Mouse (Mus musculus) heart, adult 18-20 months (tissue): ENCODE measurements at regions not wholly inside any gene's neighbourhood (a gene's known extent, or its start where the extent isn't known, plus 50 kb on each side); places are given as distances from the start of the nearest gene placed in this dataset.
"Not testable (repeated sequence)": the region's sequence is repeated elsewhere in the genome, so short reads cannot be mapped to it uniquely, and the experiment has no call there.

ENCODE experiments used
- DNase-seq, 2 experiments: peaks; one replicate each; pipeline ENCODE4 v3.0.0; 2021 to 2022; ENCODE audit warnings: mixed read lengths in 1 of 2

DNA sequence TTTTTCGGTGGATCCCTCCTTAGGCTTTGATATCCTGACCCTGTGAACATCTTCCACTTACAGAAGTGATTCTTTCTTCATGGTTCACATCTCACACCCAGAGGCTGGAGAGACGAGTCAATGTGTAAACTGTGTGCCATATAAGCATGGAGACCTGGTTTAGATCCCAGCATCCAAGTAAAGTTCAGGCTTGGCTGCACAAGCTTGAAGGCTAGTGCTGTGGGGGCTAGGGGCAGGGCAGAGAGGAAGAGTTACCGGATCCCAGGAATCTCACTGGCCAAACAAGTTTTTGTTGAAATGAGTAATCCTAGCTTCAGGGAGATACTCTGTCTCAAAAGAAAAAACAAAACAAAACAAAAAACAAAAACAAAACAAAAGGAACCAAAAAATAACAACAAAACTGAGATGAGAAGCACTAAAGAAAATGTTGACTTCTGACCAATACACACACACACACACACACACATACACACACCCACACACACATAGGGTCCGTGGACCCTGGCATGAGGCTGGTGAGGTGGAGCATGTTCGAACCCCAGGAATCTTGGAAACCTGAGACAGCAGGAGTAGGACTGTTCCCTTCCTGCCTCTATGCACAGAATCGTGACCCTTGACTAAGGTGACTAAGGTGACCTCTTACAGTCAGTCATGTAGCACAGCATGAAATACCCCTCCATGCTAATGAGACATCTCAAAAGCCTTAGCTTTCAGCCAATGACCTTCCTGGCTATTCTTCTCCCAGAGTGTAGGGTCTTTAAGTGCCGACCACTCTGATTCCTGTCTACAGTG is 55.2 kb downstream of the Gm12728 start:
- DNase-seq, result no peak

DNA sequence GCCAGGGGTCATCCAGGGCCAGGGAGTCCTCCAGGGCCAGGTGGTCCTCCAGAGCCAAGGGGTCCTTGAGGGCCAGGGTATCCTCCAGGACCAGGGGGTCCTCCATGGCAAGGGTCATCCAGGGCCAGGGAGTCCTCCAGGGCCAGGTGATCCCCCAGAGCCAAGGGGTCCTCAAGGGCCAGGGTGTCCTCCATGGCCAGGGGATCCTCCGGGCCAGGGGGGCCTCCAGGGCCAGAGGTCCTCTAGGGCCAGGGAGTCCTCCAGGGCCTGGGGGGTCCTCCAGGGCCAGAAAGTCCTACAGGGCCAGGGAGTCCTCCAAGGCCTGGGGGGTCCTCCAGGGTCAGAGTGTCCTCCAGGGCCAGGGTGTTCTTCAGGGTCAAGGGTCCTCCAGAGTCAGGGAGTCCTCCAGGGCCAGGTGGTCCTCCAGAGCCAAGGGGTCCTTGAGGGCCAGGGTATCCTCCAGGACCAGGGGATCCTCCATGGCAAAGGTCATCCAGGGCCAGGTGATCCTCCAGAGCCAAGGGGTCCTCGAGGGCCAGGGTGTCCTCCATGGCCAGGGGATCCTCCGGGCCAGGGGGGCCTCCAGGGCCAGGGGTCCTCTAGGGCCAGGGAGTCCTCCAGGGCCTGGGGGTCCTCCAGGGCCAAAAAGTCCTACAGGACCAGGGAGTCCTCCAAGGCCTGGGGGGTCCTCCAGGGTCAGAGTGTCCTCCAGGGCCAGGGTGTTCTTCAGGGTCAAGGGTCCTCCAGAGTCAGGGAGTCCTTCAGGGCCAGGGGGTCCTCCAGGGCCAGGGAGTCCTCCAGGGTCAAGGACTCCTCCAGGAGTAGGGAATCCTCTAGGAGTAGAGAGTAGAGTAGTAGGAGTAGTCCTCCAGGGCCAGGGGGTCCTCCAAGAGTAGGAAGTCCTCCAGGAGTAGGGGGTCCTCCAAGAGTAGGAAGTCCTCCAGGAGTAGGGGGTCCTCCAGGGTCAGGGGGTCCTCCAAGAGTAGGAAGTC is 56.6 kb downstream of the Gm12728 start:
- not testable (repeated sequence) for DNase-seq

DNA sequence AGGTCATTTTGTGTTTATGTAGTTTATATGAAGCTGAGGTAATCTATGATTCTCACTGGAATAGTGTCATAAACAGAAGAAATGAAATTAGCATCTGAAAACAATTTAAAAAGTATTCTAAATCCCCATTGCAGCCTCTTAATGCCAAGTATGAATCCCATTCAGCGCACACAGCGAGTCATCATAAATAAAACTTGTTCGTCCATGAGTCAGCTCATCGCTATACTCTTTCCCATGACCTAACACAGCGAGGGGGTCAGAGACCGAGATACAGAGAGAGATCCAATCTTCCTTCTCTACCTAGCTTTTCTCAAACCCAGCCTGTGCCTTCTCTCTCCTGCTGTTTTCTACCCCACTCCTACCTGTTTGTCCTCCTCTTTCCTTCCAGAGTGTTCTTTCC is 63.4 kb downstream of the Gm12728 start:
- no peak for DNase-seq

DNA sequence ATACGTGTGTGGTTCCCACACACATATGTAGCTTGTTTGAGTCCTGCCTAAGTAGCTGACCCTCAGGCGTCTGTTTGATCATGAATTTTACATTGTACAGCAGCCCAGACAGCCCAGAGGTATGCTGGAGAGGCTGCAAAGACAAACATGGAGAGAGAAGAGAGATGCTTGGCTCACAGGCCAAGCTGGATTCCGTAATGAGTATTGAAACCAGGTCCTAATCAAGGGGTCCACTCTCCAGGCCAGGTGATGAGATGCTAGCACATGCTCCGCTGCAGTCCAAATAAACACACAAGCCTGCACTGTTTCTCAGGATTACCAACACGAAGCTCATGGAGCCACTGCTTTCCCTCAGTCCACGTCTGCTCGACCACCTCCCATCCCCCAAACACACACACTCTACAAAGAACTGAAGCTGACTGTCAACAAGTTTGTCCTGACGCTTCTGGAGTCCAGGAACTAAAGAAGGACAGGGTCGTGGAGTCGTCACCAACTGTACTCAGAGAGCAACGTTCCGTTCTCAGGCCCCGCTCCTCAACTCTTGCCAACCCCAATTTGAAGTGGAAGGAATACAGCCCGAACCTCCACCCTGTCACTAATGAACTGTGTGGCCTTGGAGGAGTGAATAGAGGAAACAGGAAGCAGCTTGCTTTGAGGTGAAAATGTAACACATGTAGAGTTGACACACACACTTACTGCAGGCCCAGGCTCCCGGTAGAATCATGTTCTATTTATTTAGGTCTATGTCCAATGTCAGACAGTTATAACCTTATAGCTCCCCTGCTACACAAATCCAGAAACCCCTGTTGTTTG is 69.6 kb downstream of the Gm12728 start:
- peak in 1 of 2 experiments; percentile 15 for DNase-seq

DNA sequence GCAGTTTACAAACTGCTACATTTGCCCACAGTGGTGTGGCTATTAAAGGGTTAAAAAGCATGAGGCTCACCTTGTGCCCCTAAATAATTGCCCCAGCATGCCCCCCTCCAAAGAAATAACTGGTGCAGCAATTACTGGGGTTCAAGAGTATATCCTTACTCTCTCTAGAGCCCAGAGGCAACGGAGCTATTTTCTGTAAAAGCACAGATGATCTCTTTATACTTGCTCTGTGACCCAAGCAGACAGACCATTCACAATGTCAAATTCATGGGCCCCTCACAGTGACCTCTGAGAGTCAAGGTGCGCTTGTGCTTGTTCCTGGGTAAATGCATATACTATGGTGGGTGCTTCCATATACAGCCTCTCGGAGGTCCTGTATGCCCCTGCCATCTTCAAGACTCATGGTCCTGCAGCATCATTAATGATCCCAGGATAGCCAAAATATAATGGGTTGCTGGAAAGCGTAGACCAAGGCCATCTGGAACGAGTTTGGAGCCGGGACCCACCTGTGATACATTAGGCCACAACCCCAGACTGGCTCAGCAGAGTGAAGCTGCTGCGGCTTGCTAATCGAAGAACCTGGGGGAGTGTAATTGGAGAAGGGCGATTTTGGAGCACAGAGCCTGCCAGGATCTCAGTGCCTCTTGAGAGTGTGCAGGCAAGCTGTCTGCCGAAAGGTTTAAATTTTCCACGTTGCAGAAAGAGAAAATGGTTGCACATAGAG is 71.4 kb downstream of the Gm12728 start:
- no peak for DNase-seq

DNA sequence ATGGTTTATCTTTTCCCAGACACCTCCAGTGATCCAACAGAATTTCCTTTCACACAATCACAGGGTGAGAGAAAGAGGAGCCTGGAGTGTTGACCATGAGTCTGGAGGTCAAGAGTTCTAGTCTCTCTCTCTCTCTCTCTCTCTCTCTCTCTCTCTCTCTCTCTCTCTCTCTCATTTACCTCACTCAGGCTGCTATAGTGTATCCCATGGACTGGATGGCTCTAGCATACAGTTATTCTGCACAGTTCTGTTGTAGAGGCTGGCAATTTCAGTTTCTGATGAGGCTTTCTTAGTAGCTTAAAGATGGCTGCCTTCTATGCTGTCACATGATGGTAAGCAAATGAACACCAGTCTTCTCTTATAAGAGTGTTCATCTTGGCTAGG is 72.0 kb downstream of the Gm12728 start:
- no peak for DNase-seq

DNA sequence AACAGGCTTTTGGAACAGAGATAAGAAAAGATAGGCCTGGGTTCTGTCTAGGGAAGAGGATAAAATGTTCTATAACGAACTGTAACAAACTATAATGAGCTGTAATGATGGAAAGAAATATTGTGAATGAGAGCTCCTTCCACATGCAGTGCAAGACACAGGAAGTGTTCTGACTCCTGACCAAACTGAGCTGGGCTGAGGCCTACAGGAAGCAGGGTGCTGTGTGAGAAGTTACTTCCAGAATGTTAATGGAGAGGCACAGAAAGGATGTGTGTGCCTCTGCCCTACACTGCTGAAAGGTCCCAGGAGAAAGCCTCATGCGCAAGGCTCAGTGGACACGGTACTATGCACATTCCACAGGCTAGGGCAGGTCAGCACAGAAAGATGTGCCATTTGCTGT is 80.8 kb downstream of the Gm12728 start:
- DNase-seq, result no peak

DNA sequence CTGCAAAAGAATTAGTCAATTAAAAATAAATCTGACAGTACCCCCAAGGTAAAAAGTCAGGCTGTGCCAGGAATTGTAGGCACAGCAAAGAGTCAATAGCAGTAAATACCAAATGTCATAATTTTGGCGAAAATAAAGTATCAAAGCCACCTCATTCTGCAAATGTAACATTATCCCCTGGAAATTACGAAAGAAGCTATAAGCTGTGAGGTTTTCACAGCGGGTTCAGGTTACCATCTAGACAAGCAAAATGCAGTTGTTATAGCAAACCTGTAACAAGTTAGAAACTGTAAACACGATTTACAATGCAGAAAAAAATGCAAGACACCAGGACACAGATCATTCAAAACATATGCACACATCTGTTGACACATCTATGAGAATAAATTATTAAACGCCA is 87.6 kb downstream of the Gm12728 start:
- no peak for DNase-seq

DNA sequence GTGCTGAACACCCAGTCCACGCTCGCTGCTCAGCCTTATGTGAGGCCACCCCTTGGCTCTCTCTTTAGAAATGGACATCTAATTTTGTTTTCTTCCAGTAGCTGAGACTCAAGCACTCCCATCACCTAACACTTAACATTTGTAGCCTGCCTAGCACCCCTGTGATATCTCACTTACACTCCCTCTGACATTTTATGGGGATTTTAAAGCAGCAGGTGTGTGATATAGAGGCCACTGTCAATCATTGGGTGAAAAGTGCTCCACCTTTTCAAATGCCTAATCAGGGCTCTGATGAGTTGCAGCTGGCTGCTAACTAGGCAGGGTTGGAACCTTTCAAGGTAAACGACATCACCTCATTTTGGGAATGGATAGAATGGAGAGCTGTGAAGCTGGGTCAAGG is 90.2 kb downstream of the Gm12728 start:
- no peak for DNase-seq

DNA sequence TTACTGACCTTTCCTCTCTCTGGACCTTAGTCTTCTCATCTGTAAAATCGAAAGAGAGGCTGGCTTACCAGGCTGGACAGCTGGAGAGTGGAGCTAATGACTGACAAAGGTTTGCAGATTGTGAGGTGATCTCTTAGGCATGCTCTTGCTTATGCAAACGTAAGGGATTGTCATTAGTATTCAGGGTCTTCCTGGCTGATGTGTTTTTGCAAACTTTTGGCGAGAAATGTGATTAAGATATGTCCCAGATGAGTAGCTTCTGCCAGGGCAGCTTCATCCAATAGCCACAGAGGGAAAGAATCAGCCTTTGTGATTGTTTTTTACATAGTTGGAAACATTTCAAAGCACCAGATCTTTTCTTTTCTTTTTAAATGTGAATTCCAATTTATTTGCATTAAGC is 95.1 kb downstream of the Gm12728 start:
- DNase-seq, result no peak

DNA sequence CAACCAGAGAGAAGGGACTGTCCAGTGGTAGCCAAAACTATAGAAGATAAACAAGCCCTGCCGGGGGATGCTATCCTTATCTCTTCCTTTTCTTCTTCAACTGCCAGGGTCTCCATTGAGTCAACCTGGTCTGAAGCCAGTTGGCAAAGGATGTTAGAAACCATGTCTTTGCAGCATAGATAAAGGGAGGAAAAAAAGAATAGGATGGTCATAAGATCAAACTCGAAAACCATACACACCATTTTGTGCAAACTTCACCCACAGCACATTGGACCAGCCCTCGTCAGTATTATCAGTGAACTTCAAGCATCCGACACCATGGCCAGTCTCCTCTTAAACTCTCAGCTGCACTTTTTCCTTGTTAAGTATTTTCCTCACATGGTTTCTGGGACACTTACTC is 101.8 kb downstream of the Gm12728 start:
- DNase-seq, result no peak

DNA sequence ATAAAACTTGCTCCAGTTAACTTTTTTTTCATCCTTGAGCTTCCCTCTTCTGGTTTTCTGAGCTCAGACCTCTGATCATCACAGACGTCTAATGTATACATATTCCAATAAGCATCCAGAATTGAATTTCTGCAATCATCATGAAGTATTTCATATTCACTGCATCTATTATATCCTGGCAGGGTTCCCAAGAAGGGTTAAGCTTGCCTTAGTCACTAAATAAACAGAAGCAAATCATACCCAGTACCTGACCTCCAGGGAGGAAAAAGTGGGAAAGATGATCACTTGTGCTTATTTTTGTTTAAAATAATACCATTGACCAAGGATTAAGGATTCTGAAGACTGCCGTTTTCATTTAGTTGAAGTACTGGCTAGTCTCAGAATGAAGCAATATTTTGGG is 102.4 kb downstream of the Gm12728 start:
- DNase-seq, result no peak

DNA sequence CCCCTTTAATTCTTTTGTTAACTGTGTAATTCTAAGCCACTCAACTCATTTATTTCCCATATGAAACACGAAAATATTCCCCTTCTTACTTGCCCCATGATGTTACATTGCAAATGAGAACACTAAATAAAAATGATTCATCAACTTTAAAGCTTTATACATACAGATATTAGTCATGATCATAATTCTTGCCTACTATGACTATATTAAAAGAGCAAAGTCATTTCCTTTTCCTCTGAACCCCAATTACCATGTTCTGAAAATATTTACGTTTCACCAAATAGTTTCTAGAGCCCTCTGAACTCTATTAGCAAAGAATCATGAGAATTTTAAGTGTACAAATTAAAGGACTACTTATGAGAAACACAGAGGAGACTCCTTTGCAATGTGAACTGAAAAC is 105.4 kb downstream of the Gm12728 start:
- no peak for DNase-seq

DNA sequence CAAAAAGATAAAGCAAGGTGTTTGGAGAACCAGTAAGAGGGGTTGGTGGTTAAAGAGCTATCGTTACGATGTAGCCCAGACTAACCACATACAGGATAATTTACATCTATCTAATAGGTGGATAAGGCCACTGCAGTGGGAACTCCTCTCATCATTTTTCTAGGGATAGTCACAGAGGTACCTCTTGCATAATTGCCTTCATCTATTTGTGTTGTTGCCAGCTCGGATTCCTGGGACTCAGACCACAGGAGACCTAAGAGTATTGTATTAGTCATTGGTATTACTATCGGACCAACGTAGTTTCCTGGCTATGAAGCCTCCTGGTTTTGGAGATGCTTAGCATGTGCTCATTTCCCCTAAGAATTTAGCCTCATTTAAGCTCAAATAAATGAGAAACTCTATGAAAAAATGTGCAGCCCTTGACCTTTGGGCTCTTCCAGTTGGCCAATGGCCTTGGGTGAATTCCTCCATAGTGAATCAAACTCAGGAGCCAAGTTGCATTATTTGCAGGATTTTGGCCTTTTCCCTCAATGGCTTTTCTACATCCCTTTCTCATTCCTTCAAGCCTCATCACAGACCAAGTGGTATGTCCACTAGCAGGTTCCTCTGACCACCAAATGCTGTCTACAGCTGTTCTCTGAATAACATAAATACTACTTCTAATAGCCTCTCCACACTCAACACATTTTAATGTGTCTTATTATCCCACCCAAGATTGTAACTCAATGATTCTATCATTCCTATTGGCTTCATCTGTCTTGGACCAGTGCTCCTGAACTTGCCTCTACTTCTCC is 108.6 kb downstream of the Gm12728 start:
- DNase-seq, result peak; percentile 10 to 33

DNA sequence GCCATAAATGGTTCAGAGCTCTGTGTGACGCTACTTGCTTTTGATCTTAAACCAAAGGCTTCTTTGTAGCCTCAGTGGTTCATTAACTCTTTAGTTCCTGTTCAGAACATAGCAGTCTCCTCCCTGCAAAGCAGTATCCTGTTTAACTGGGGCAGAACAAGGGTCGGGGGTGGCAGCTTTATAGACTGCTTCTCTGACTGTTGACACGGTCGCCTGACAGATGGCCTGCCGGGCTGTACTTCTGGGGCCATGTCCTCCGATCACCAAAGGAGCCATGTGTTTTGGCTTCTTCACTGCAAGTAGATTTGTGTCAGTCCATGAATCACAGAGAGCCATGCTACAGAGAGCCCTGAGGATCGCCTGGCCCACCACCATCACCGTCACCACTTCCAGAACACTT is 115.2 kb downstream of the Gm12728 start:
- DNase-seq, result no peak

DNA sequence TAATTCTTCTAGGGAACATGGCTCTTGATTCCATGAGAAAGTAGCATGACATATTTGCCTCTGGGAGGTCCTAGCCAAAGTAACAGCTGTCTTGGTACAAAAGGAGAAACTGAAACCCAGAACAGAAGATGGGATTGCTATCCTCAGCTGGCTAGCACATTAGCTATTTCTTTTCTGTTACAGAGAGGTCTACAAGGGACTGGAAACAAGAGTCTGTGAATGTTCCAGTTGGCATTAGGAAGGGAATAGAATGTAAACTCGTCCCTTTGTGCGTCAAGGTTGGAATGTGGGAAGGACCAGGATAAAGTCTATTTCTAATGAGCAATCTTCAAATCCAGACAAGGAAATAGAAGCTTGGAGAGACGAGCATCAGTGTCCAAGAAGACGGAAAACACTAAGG is 116.7 kb downstream of the Gm12728 start:
- DNase-seq, result peak; percentile 29 to 48

DNA sequence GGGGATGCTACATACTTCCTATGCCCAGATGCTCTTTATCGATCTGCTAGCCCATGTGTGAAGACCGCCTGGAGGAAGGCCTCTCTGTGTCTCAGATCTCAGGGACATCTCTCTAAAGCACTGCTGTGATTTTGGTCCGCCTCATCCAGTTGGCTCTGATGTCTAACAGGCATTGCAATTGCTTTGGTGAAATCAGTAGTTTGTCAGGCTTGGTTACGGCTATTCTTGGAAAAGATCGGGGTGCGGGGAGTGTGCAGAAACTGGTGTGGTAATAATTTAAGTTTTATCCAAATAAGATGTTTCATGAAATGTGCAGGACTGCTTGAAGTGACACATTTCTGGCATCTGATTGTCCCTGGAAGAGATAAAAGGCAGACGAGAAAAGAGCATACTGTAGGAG is 117.9 kb downstream of the Gm12728 start:
- peak in 1 of 2 experiments; percentile 27 for DNase-seq

DNA sequence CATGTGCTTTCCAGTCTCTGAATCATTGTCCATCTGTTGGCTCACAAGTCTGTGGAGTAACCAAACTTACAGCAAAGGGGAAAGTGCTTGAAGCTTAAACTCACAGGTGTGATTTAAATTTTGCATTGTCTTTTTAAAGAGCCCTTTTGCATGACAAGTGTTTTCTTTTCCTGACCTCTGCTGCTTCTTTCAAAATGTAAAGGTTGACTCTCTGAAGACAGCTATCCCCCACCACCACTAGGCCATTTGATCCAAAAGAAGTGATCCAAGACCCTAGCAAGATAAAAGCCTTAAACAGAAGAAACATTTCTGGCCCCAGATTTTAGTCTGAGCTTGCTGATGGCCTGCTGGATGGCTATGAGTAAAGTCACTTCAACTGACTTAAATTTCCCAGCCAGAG is 118.6 kb downstream of the Gm12728 start:
- no peak for DNase-seq

DNA sequence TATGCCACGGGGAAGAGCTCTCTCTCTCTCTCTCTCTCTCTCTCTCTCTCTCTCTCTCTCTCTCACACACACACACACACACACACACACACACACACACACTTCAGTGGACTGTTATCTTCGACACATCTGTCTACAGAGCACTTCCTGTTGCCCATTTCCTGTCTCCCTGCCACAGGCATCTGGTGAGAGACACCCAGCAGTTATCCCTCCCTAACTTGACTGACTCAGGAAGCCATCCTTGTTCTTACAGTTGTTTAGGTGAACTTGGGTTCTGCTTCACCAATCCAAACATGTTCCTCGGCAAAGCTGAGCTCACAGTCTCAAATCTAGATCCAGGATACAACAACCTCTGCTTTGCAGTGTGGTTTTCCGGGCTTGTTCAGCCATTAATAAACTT is 119.6 kb downstream of the Gm12728 start:
- no peak for DNase-seq

DNA sequence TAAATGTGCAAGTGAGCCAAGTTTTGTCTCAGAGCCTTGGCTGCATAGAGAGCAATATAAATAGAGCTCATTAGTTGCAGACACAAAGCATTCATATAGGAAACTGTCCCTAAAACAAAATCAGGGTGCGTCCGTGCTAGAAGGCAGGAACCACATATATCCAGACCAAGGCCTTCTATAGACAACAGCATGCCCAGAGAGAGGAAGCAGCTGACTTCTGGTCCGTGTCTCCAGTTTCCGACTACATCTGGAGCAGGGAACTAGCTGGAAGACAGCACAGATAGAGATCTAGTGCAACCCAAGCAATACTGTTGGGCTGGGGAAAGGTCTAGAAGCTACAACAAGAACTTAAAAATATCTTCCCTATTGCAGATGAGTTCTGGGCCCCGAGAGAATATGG is 121.0 kb downstream of the Gm12728 start:
- DNase-seq, result no peak

DNA sequence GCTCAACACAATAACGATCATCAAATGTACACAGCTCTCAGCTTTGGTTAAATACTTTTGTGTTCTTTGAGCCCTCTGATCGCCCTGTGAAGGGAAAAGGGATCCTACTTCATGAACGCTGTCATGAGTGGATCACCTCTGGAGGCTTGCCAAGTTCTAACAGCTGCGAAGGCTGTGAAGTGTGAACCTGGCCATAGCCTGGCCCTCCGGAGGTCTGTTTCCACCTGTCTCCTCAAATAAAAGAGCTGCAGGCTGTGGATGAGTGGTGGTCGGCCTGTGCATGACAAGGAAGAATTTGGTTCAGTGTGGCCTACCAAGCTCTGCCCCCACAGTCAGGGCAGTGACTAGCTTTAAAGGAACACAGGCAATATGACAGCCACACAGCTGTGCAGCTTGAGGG is 122.0 kb downstream of the Gm12728 start:
- DNase-seq, result no peak
